Mouse (Mus musculus): Measurements from ENCODE around the gene Cd55b. TPM values are rescaled to one million over a fixed set of nuclear protein-coding genes. Genes with fewer than 3 reads are reported as not detected.
"Not testable (repeated sequence)": the region's sequence is repeated elsewhere in the genome, so short reads cannot be mapped to it uniquely, and the experiment has no call there.

Gene Cd55b
- not detected in 2 replicates for polyA plus RNA-seq (2015; fragmentation: Nextera tagmentation; extraction: Ambion mirVana)

GRCm38 (mm10) chr1:130422664-130423111, at the start of gene Cd55b:
Gene Cd55b (minus strand): TSS chr1:130423009.
- Histone ChIP-seq H3K27ac (no peak within 1 kb of the TSS), H3K4me3 (no peak within 1 kb of the TSS), H3K4me1 (no peaks in the 10 kb centered on the region), H3K9me3 (no peaks in the 10 kb centered on the region), H3K27me3 (no peaks in the 10 kb centered on the region), H3K9ac (no peak within 1 kb of the TSS), H3K36me3 (no peaks in the 10 kb centered on the region), H3K4me2 (no peak within 1 kb of the TSS)
- 62% methylated on average over 18 of the region's 18 CpGs for WGBS
- ATAC-seq (ENCODE audit: insufficient number of reproducible peaks, insufficient read depth, low FRiP score, low TSS enrichment, low read depth), result peak; percentile 54

GRCm38 (mm10) chr1:130470074-130470473, 47.3 kb upstream of the Cd55b start:
- no peak overlapping the region for H3K4me3 ChIP-seq
- no peak overlapping the region for H3K27ac ChIP-seq
- 77% methylated on average over 4 of the region's 4 CpGs for WGBS
- H3K9ac ChIP-seq, result no peak overlapping the region
- H3K4me2 ChIP-seq, result no peak overlapping the region
- no peaks in the 10 kb centered on the region for H3K36me3 ChIP-seq
- no peaks in the 10 kb centered on the region for H3K4me1 ChIP-seq
- no peak for ATAC-seq (ENCODE audit: insufficient number of reproducible peaks, insufficient read depth, low FRiP score, low TSS enrichment, low read depth)
- no peaks in the 10 kb centered on the region for H3K9me3 ChIP-seq
- no peaks in the 10 kb centered on the region for H3K27me3 ChIP-seq

DNA sequence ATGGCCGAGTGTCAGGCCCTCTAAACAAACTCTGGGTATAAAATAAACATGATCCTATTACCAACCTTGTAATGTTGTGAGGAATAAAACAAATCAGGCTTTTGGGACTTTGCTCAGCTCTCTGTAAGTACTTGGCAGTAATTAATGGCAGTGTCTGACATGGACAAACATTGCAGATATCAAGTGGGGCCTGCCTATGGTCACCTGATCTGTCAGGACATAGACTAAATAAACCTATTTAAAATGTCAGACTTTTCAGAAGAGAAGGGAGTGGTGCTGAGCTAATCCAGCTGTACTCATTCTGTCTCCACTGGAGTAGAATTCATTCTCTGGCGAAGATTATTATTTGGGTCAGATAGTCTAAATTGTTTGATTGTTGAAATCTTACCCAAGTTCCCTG, 44.6 kb upstream of the Cd55b start:
- Histone ChIP-seq H3K4me2 (no peak overlapping the region), H3K9me3 (no peaks in the 10 kb centered on the region), H3K27me3 (peaks cover 4% of the 10 kb centered on the region), H3K9ac (no peak overlapping the region), H3K27ac (no peak overlapping the region), H3K4me3 (no peak overlapping the region), H3K4me1 (no peaks in the 10 kb centered on the region), H3K36me3 (no peaks in the 10 kb centered on the region)
- WGBS, result 35% methylated on average over 2 of the region's 2 CpGs
- no peak; the same call in 1 of the 2 replicates for ATAC-seq (ENCODE audit: insufficient number of reproducible peaks, insufficient read depth, low FRiP score, low TSS enrichment, low read depth)

DNA sequence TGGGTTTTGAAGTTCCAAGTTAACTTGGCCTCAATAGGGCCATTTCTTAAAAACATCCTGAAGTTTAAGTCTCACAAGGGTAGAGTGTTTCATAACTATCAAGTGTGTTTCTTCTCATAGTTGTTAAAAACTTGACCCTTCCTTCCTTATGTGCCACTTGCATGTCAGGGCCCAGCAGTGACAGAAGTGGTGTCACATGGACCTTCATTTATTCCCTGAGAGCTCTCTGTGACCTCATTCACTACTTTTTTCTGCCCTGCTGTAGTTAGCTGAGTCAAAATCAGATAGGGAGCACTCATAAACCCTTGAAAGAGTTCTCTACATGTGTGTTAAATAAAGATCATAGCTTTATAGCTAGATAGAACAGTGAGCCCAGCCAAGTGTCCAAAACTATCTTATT, 41.4 kb upstream of the Cd55b start:
- Histone ChIP-seq H3K27me3 (peaks cover 4% of the 10 kb centered on the region), H3K4me2 (no peak overlapping the region), H3K9ac (no peak overlapping the region), H3K27ac (no peak overlapping the region), H3K4me3 (no peak overlapping the region), H3K9me3 (no peaks in the 10 kb centered on the region), H3K36me3 (no peaks in the 10 kb centered on the region), H3K4me1 (no peaks in the 10 kb centered on the region)
- no peak for ATAC-seq (ENCODE audit: insufficient number of reproducible peaks, insufficient read depth, low FRiP score, low TSS enrichment, low read depth)

- no peak; the same call in 1 of the 2 replicates for ATAC-seq (ENCODE audit: insufficient number of reproducible peaks, insufficient read depth, low FRiP score, low TSS enrichment, low read depth)
Observed at GRCm38 (mm10) chr1:130462867-130463266, 40.1 kb upstream of the Cd55b start.

DNA sequence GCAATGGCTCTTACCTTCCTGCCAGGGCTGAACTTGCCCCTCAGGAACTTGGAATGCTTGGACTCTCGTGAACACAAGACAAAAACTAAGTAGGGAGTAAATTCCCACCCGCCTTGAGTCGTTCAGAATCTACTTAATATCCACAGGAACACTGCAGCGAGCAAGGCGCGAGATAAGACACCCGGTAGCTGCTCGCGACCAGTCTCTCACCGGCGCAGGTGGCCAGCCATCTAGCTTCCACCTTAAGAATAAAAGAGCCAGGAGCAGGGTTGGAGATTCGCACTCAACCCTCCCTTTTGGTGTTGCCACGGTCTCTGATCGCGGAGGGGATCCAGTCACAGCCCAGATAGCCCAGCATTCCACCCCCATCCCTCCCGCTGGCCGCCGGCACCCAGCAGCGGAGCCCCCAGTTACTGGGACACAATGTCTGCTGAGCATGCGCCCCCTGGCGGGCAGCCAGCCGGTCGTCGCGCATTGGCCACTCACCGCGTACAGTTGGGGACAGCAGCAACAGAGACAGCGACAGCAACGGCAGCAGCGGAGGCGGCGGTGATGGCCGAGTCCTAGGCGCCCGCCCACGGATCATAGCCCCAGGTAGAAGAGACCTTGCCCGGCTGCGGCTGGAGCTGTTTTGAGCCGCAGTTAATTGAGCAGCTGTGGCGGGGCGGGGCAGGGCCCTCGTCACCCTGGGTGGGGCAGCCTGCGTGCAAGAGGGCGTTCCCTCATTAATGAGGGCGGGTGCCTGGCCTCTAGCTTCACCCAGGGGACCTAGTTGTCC, 39.5 kb upstream of the Cd55b start, which contains the start of gene Cd55:
TSS of gene Cd55 (minus strand) at position 661 of the 778 bp plus-strand sequence.
- under 1% methylated on average over 45 of the region's 45 CpGs for WGBS
- H3K9ac ChIP-seq, result peak within 1 kb of the TSS; percentile 73

More at GRCm38 (mm10) chr1:130462867-130463266, 40.1 kb upstream of the Cd55b start:
- H3K36me3 ChIP-seq, result no peaks in the 10 kb centered on the region
- H3K9me3 ChIP-seq, result no peaks in the 10 kb centered on the region
- H3K27ac ChIP-seq, result no peak overlapping the region
- WGBS, result 5% methylated on average over 4 of the region's 4 CpGs
- peak overlapping the region; percentile 66 for H3K4me3 ChIP-seq
- peak overlapping the region; percentile 86 for H3K4me2 ChIP-seq
- H3K4me1 ChIP-seq, result no peaks in the 10 kb centered on the region
- H3K9ac ChIP-seq, result peak overlapping the region; percentile 73
- H3K27me3 ChIP-seq, result peaks cover 4% of the 10 kb centered on the region

DNA sequence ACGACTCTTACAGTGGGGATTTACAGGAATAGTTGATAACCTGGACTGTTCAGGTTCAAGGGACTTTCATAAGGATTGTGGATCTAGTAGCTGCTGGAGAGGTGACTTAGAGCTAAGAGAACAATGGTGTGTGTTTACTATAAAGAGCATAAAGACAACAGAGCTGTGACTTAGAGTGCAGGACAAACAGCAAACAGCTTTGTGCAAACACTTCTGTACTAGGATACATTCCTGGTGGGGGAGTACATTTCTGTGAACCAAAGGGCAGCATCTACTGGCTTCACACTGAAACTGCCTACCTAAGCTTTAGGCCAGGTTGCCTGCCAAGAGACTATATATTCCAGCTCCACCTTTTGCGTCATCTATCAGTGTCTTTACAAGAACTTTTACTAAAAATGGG, 32.3 kb upstream of the Cd55b start:
- ATAC-seq (ENCODE audit: insufficient number of reproducible peaks, insufficient read depth, low FRiP score, low TSS enrichment, low read depth), result no peak
- Histone ChIP-seq H3K9ac (no peak overlapping the region), H3K4me1 (no peaks in the 10 kb centered on the region), H3K27ac (no peak overlapping the region), H3K9me3 (no peaks in the 10 kb centered on the region), H3K36me3 (no peaks in the 10 kb centered on the region), H3K4me3 (no peak overlapping the region), H3K27me3 (no peaks in the 10 kb centered on the region), H3K4me2 (no peak overlapping the region)
- 86% methylated on average over 2 of the region's 2 CpGs for WGBS

More for the DNA sequence above, 39.5 kb upstream of the Cd55b start, which contains the start of gene Cd55:
- Histone ChIP-seq H3K4me1 (no peaks in the 10 kb centered on the region), H3K36me3 (no peaks in the 10 kb centered on the region), H3K9me3 (no peaks in the 10 kb centered on the region), H3K4me3 (peak within 1 kb of the TSS; percentile 66), H3K4me2 (peak within 1 kb of the TSS; percentile 86), H3K27ac (no peak within 1 kb of the TSS), H3K27me3 (peaks cover 4% of the 10 kb centered on the region)
- peak; percentile 82 for ATAC-seq (ENCODE audit: insufficient number of reproducible peaks, insufficient read depth, low FRiP score, low TSS enrichment, low read depth)

GRCm38 (mm10) chr1:130442930-130443329, 20.1 kb upstream of the Cd55b start:
- H3K27ac ChIP-seq; H3K27me3 ChIP-seq; H3K36me3 ChIP-seq; H3K9ac ChIP-seq; H3K4me2 ChIP-seq; H3K4me3 ChIP-seq; H3K9me3 ChIP-seq; ATAC-seq (ENCODE audit: insufficient number of reproducible peaks, insufficient read depth, low FRiP score, low TSS enrichment, low read depth); H3K4me1 ChIP-seq: not testable (repeated sequence)
- 42% methylated on average over 1 of the region's 1 CpGs for WGBS

DNA sequence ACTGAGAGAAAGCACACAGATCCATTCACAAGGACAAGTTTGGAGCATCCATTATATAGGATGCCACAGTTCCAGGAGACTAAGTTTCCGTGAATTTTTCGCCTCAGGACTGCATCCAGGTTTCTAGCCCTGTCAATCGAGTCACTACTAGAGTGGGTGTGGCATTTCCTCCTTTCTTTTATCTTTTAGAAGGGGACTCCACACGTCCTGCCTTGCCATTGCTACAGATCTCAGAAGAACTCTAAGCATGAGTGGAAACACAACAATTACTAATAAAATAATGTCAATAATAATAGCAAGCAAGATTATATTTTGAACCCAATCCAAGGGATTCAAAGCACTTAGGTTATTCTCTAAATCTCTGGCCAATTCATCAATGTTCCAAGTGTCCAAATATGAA, 8.1 kb upstream of the Cd55b start:
- Histone ChIP-seq H3K36me3 (no peaks in the 10 kb centered on the region), H3K27me3 (no peaks in the 10 kb centered on the region), H3K9ac (no peak overlapping the region), H3K4me3 (no peak overlapping the region), H3K9me3 (peaks cover 5% of the 10 kb centered on the region; the same call in 1 of the 2 replicates), H3K4me2 (no peak overlapping the region), H3K4me1 (no peaks in the 10 kb centered on the region), H3K27ac (no peak overlapping the region)
- 70% methylated on average over 4 of the region's 4 CpGs for WGBS
- ATAC-seq (ENCODE audit: insufficient number of reproducible peaks, insufficient read depth, low FRiP score, low TSS enrichment, low read depth), result no peak

DNA sequence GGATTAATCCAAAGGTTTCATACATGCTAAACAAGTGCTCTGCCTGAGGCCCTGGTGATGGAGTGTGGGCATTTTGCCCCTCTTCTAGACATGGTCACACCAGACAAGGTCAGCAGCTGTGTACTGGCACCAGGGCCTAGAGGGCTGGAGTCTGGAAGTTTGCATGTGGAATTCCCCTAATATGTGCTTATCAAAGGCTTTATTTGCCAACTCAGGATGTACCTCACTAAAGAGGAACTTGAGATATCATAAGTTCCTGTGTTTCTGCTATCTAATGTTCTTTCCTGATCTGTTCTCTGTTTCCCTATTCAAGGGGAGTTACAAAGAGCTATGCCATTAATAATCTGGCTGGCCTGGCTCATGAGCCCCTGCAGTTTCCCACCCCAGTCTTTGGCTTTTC, 5.9 kb upstream of the Cd55b start:
- H3K9ac ChIP-seq, result not testable (repeated sequence)

GRCm38 (mm10) chr1:130427175-130427853, 4.5 kb upstream of the Cd55b start:
- not testable (repeated sequence) for H3K9me3 ChIP-seq; ATAC-seq (ENCODE audit: insufficient number of reproducible peaks, insufficient read depth, low FRiP score, low TSS enrichment, low read depth); H3K4me3 ChIP-seq; H3K27ac ChIP-seq; H3K27me3 ChIP-seq; H3K4me2 ChIP-seq; H3K4me1 ChIP-seq; H3K36me3 ChIP-seq; H3K9ac ChIP-seq
- 55% methylated on average over 3 of the region's 3 CpGs for WGBS

More for the DNA sequence above, 5.9 kb upstream of the Cd55b start:
- H3K4me1 ChIP-seq; H3K4me2 ChIP-seq; H3K4me3 ChIP-seq; H3K9me3 ChIP-seq; H3K27me3 ChIP-seq; ATAC-seq (ENCODE audit: insufficient number of reproducible peaks, insufficient read depth, low FRiP score, low TSS enrichment, low read depth); H3K36me3 ChIP-seq; H3K27ac ChIP-seq: not testable (repeated sequence)

- H3K4me2 ChIP-seq; H3K36me3 ChIP-seq; H3K27me3 ChIP-seq; H3K4me3 ChIP-seq; H3K9ac ChIP-seq; H3K27ac ChIP-seq; H3K9me3 ChIP-seq; ATAC-seq (ENCODE audit: insufficient number of reproducible peaks, insufficient read depth, low FRiP score, low TSS enrichment, low read depth); H3K4me1 ChIP-seq: not testable (repeated sequence)
- WGBS, result 40% methylated on average over 1 of the region's 6 CpGs
Observed at GRCm38 (mm10) chr1:130422033-130422432, 776 bp downstream of the Cd55b start.

Measured in embryonic facial prominence, embryonic 13.5 days (tissue).